Mouse (Mus musculus) adrenal gland, adult 18-20 months (tissue): Measurements from ENCODE around the gene Zfp691. TPM values are rescaled to one million over a fixed set of nuclear protein-coding genes. Genes with fewer than 3 reads are reported as not detected.
A peak's percentile ranks its signal among the peaks of the same experiment; 100 is the strongest.

Experiments
- DNase-seq, 2 experiments: peaks; one replicate each; pipeline ENCODE4 v3.0.0; 2021 to 2022; ENCODE audit warnings: low spot score in 2 of 2
- total RNA-seq, 2 experiments: library from RNA; stranded (reverse); gene quantifications; 1 replicate in 1 of 2; 2 replicates in 1 of 2; pipeline ENCODE4 v1.2.3; 2021

The Zfp691 gene
- total RNA-seq, 2 experiments from 2014 or later, result 12.0 to 19.4 TPM

- no peak for DNase-seq
Observed at GRCm38 (mm10) chr4:119172919-119173650, 910 bp downstream of the Zfp691 start.

GRCm38 (mm10) chr4:119167663-119168062 lies 6.3 kb downstream of the Zfp691 start:
- peak; percentile 77 to 79 for DNase-seq

GRCm38 (mm10) chr4:119167068-119167467 lies 6.9 kb downstream of the Zfp691 start:
- no peak for DNase-seq

- DNase-seq, result no peak
Observed at GRCm38 (mm10) chr4:119165916-119166315, 8.1 kb downstream of the Zfp691 start.

GRCm38 (mm10) chr4:119162990-119163389 lies 11.0 kb downstream of the Zfp691 start:
- DNase-seq, result no peak

GRCm38 (mm10) chr4:119161358-119161757 lies 12.6 kb downstream of the Zfp691 start:
- DNase-seq, result no peak

GRCm38 (mm10) chr4:119157891-119158290 lies 16.1 kb downstream of the Zfp691 start:
- DNase-seq, result no peak

GRCm38 (mm10) chr4:119157186-119157585 lies 16.8 kb downstream of the Zfp691 start:
- DNase-seq, result peak; percentile 70 to 77

- DNase-seq, result no peak
Observed at GRCm38 (mm10) chr4:119148741-119149140, 25.3 kb downstream of the Zfp691 start.

- DNase-seq, result no peak
Observed at GRCm38 (mm10) chr4:119147347-119147746, 26.6 kb downstream of the Zfp691 start.

- no peak for DNase-seq
Observed at GRCm38 (mm10) chr4:119146816-119147215, 27.2 kb downstream of the Zfp691 start.

GRCm38 (mm10) chr4:119142230-119142871 lies 31.6 kb downstream of the Zfp691 start:
- DNase-seq, result peak; percentile 33 to 54

- no peak for DNase-seq
Observed at GRCm38 (mm10) chr4:119141191-119141590, 32.8 kb downstream of the Zfp691 start.

GRCm38 (mm10) chr4:119140126-119140525 lies 33.9 kb downstream of the Zfp691 start:
- DNase-seq, result peak; percentile 36 to 49

GRCm38 (mm10) chr4:119138776-119139175 lies 35.2 kb downstream of the Zfp691 start:
- DNase-seq, result no peak

- peak; percentile 51 to 55 for DNase-seq
Observed at GRCm38 (mm10) chr4:119138171-119138570, 35.8 kb downstream of the Zfp691 start.

GRCm38 (mm10) chr4:119137313-119137712 lies 36.7 kb downstream of the Zfp691 start:
- DNase-seq, result no peak

GRCm38 (mm10) chr4:119133860-119134259 lies 40.1 kb downstream of the Zfp691 start:
- no peak for DNase-seq

- no peak for DNase-seq
Observed at GRCm38 (mm10) chr4:119133306-119133705, 40.7 kb downstream of the Zfp691 start.

- DNase-seq, result no peak
Observed at GRCm38 (mm10) chr4:119131189-119131910, 42.6 kb downstream of the Zfp691 start.

- no peak for DNase-seq
Observed at GRCm38 (mm10) chr4:119129096-119129495, 44.9 kb downstream of the Zfp691 start.

- DNase-seq, result no peak
Observed at GRCm38 (mm10) chr4:119128547-119128946, 45.4 kb downstream of the Zfp691 start.
